Mouse (Mus musculus) heart, embryonic 15.5 days (tissue): ENCODE results near the gene Gm48551. TPM values are rescaled to one million over a fixed set of nuclear protein-coding genes. Genes with fewer than 3 reads are reported as not detected.

Experiments
- ATAC-seq: fragments of 200-750 bp; cut with Nextera tagmentation; replicated peaks from 2 replicates; pipeline ENCODE4 v1.8.0; 2017; ENCODE audit warnings: low read depth, moderate TSS enrichment; ENCODE audit not compliant: insufficient number of reproducible peaks, insufficient read depth, low FRiP score
- H3K27ac ChIP-seq: fragments of 300-500 bp; sonication (generic); 2 replicates; pipeline ENCODE4 v1.5.1; 2015; ENCODE audit warnings: mild to moderate bottlenecking, inconsistent platforms
- H3K27me3 ChIP-seq: fragments of 300-500 bp; sonication (generic); 2 replicates; pipeline ENCODE4 v1.6.1; 2015; ENCODE audit warnings: inconsistent platforms
- H3K36me3 ChIP-seq: fragments of 300-500 bp; sonication (generic); 2 replicates; pipeline ENCODE4 v1.6.1; 2015; ENCODE audit warnings: mild to moderate bottlenecking, inconsistent platforms
- H3K4me1 ChIP-seq: fragments of 300-500 bp; sonication (generic); replicated peaks from 2 replicates; pipeline ENCODE4 v1.6.1; 2015; ENCODE audit warnings: inconsistent platforms
- H3K4me2 ChIP-seq: fragments of 300-500 bp; sonication (generic); 2 replicates; pipeline ENCODE4 v1.6.1; 2015; ENCODE audit warnings: inconsistent platforms, mild to moderate bottlenecking, moderate library complexity
- H3K4me3 ChIP-seq: fragments of 300-500 bp; sonication (generic); 2 replicates; pipeline ENCODE4 v1.5.1; 2015; ENCODE audit warnings: mild to moderate bottlenecking, inconsistent platforms
- H3K9ac ChIP-seq: fragments of 300-500 bp; sonication (generic); 2 replicates; pipeline ENCODE4 v1.6.1; 2015; ENCODE audit warnings: mild to moderate bottlenecking, inconsistent platforms
- H3K9me3 ChIP-seq: fragments of 300-500 bp; sonication (generic); replicated peaks from 2 replicates; pipeline ENCODE4 v1.6.1; 2016; ENCODE audit warnings: inconsistent platforms
- WGBS: fragments of 180-500 bp; shearing (Covaris S2); methylation state at CpG from one replicate; pipeline ENCODE4 v1.1.7; 2015; ENCODE audit warnings: mixed read lengths; 5-methylcytosine and 5-hydroxymethylcytosine counted together
- polyA plus RNA-seq: library from polyadenylated mRNA; unstranded; fragments of >200 nt; fragmentation: Nextera tagmentation; extraction: Ambion mirVana; gene quantifications from 2 replicates; pipeline ENCODE4 v1.2.1, GENCODE M21; 2015

The Gm48551 gene
- polyA plus RNA-seq, 1 experiment from 2014 or later, result 2.2 TPM

DNA sequence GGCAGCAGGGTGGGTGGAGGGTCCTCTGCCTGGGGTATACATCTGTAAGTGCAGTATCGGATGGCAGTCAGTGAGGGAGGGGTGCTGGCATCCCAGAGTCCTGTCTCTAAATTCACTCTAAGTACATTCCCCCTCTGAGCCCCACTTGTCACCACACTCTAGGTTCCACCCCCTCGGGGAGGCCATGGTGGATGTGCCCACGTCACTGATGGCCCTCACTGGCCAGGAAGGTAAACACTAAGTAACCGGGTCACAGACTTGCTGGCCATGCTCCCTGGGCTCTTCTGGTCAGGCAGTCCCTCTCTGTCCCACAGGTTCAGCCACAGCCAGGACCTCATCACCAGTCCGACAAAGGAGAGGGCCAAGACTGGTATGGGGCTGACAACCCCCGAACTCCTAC lies 37.9 kb downstream of the Gm48551 start:
- WGBS, result 73% methylated on average over 6 of the region's 6 CpGs

DNA sequence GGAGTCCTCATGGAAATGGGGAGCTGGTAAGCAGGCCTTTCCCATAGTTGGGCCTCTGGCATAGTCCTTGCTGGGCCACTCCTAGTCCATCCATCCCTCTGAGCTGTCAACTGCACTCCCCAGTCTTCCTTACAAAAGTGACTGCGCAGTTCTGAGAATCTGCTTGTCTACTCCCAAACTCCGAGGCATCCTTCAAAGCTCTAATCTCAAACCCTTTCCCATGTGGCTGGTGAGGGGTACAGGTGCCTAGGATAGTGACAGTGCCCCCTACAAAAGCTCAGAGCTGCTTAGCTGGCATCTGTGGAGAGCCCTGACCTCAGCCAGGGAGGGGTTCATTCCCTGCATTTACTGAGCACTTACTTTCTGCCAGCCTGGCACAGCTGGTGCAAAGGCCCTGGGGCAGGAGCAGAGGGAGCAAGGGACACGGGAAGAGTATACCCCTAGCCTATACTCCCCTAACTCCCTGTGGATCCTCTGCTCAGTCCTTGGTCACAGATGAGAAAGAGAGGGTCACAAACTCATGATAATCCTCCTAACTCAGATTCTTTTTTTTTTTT lies 38.5 kb downstream of the Gm48551 start:
- H3K36me3 ChIP-seq, result peaks cover 7% of the 10 kb centered on the region; the same call in 1 of the 2 replicates

More for the DNA sequence above, 37.9 kb downstream of the Gm48551 start:
- Histone ChIP-seq H3K9me3 (no peaks in the 10 kb centered on the region), H3K4me2 (no peak overlapping the region), H3K4me1 (peaks cover 72% of the 10 kb centered on the region), H3K27me3 (no peaks in the 10 kb centered on the region), H3K4me3 (no peak overlapping the region), H3K27ac (no peak overlapping the region), H3K36me3 (peaks cover 7% of the 10 kb centered on the region; the same call in 1 of the 2 replicates), H3K9ac (no peak overlapping the region)
- no peak for ATAC-seq

DNA sequence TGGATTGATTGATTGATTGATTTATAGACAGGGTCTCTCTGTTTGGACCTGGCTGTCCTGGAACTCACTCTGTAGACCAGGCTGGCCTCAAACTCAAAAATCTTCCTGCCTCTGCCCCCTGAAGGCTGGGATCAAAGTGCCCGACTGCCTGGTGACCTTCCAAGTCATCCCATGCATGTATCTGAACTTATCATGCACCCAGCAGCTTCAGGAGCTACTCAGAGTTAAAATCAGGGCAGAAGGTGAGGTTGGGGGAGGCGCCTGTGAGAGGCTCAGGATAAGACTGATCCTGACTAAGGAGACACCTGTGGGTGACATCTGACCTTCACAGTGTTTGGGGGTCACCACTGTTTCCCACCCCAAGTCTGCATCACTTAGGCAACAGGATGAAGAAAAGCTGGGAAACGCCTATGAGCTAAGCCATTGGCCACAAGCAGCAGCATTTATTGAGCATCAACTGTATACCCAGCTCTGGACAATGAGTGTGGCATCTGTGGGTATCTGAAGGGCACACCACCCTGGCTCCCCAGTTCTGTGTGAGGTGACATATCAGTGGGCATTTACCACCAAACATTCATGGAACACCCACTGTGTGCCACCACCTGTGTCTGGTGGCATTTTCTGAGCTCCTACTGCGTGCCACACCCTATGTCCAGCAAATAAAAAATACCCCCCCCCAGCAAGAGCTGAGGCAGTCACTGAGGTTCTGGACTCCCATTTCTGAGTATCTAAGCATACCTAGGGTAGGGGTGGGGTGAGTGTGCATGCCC lies 39.4 kb downstream of the Gm48551 start:
- ATAC-seq, result no peak
- Histone ChIP-seq H3K4me1 (peaks cover 61% of the 10 kb centered on the region), H3K4me3 (peak overlapping the region; percentile 87; the same call in 1 of the 2 replicates), H3K9ac (peak overlapping the region; percentile 37; the same call in 1 of the 2 replicates), H3K4me2 (peak overlapping the region; percentile 93), H3K9me3 (no peaks in the 10 kb centered on the region), H3K36me3 (peaks cover 7% of the 10 kb centered on the region; the same call in 1 of the 2 replicates), H3K27me3 (no peaks in the 10 kb centered on the region), H3K27ac (peak overlapping the region; percentile 77)
- 63% methylated on average over 4 of the region's 4 CpGs for WGBS

More for the DNA sequence above, 38.5 kb downstream of the Gm48551 start:
- Histone ChIP-seq H3K9me3 (no peaks in the 10 kb centered on the region), H3K4me2 (no peak overlapping the region), H3K9ac (no peak overlapping the region), H3K4me3 (no peak overlapping the region), H3K27me3 (no peaks in the 10 kb centered on the region), H3K27ac (no peak overlapping the region), H3K4me1 (peaks cover 70% of the 10 kb centered on the region)
- no peak for ATAC-seq
- WGBS, result 79% methylated on average over 3 of the region's 3 CpGs

DNA sequence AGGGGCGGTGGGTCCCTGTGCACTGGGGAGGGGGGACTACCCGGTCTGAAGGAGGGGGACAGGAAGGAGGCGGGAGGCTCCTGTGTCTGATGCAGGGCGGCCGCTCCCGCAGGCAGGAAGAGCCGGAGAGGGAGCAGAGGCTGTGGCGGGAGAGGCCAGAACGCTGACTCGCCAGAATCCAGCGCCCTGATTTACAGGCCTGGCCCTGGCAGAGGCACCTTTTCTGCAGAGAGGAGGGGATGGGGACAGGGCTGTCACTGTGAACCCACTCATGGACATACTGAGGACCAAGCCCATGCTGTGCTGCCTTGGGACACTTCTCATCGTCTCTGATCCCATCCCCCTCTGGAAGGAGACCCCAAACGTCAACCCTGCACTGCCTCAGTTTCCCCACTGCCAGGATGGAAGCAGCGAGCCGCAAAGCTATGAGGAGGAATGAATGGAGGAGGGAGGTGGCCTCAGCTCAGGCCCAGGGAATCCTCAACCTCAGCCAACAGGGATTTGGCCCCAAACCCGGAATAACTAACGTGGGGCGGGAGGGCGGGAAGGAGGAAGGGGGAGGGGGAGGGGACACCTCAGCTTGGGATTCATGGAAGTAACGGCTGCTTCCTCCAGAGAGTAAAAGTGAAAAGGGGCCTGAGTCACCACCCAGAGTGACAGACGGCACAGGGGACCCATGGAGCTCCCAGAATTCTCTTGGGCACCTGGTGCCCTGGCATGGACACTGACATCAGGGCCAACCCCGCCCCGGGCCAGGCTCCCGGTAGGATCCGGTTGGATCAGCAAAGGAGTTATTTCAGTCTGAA lies 40.2 kb downstream of the Gm48551 start:
- WGBS, result 9% methylated on average over 25 of the region's 25 CpGs
- Histone ChIP-seq H3K36me3 (peaks cover 7% of the 10 kb centered on the region; the same call in 1 of the 2 replicates), H3K4me3 (peak overlapping the region; percentile 87), H3K27ac (peak overlapping the region; percentile 77), H3K4me1 (peaks cover 58% of the 10 kb centered on the region), H3K9me3 (no peaks in the 10 kb centered on the region), H3K4me2 (peak overlapping the region; percentile 93), H3K27me3 (no peaks in the 10 kb centered on the region), H3K9ac (peak overlapping the region; percentile 91)
- peak; percentile 18; the same call in 1 of the 2 replicates for ATAC-seq

DNA sequence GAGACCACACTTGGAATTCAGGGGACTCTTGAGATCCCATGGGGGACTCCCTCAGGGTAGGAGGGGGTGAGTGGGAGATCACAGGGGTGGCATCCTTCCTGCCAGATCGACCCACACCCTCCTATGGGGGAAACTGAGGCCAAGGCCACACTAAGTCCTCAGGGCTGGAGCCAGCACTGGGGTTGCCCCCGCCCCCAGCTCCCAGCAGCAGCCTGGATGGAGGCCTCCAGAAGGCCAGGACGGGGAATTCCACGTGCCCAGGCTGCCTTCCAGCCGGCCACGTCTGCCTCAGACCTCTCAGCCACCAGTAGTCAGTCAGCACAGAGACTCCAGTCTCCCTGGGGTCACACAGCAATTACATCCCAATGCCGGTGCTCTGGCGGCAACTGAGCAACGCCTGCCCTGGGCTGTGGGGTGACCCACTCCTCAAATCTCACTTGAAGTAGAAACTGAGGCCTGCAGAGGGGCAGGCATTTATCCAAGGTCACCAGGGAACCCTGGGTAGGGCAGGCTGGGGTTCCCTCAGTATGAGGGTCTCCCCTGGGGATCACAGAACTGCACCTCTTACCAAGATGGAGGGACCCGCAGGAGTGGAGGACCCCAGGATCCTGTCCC lies 41.1 kb downstream of the Gm48551 start:
- no peak for ATAC-seq
- peaks cover 4% of the 10 kb centered on the region; the same call in 1 of the 2 replicates for H3K36me3 ChIP-seq
- peak overlapping the region; percentile 77 for H3K27ac ChIP-seq
- H3K4me1 ChIP-seq, result peaks cover 58% of the 10 kb centered on the region
- no peaks in the 10 kb centered on the region for H3K9me3 ChIP-seq
- H3K9ac ChIP-seq, result peak overlapping the region; percentile 91
- 27% methylated on average over 10 of the region's 10 CpGs for WGBS
- H3K27me3 ChIP-seq, result no peaks in the 10 kb centered on the region
- H3K4me3 ChIP-seq, result peak overlapping the region; percentile 87
- peak overlapping the region; percentile 93 for H3K4me2 ChIP-seq

DNA sequence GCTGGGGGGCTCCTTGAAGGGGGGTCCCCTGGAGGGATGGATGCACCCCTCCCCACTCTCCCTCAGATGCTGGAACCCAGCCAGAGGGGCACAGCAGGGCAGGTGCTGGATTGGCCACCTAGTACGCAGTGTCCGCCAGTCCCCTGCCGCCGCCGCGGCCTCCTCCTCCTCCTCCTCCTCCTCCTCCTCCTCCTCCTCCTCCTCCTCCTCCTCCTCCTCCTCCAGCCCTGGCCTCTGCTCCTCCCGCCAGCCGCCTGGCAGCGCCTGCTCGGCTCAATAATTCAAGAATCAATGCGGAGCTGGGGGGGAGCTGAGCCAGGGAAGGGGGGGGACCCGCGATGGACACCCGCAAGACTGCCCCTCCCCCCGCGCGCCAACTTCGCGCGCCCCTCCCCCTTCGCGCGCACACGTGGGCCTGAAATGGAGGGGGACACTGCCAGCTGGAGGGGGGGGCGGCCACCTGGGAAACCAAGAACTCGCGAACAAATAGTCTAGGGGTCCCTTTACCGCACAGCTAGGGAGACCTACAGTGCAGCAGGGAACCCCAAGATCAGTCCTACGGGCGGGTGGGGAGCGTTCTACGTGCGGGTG lies 41.9 kb downstream of the Gm48551 start:
- 3% methylated on average over 22 of the region's 33 CpGs for WGBS
- H3K27ac ChIP-seq, result peak overlapping the region; percentile 77
- ATAC-seq, result no peak

DNA sequence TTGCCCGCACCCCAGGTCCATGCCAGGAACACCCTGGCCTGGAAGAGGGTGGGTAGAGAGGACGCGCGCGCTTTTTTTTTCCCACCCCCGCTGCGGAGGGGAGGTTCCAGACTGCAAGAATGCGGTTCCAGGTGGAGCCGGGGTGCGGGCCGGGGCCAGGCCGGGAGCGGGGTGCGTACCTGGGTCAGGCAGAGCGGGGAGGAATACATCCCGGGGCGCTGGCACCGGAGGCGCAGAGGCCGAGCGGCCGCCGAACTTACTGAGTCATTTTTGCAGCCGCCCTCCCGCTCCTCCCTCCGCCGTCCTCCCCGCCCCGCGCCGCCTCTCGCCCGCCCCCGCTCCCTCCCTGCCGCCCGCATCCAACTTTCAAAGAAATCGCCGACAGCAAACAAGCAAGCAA lies 42.6 kb downstream of the Gm48551 start:
- H3K4me1 ChIP-seq, result peaks cover 61% of the 10 kb centered on the region
- 0% methylated on average over 27 of the region's 38 CpGs for WGBS
- peak overlapping the region; percentile 77 for H3K27ac ChIP-seq
- peak overlapping the region; percentile 91 for H3K9ac ChIP-seq
- H3K27me3 ChIP-seq, result no peaks in the 10 kb centered on the region
- H3K9me3 ChIP-seq, result no peaks in the 10 kb centered on the region
- H3K36me3 ChIP-seq, result no peaks in the 10 kb centered on the region
- H3K4me3 ChIP-seq, result peak overlapping the region; percentile 87
- peak overlapping the region; percentile 93 for H3K4me2 ChIP-seq
- ATAC-seq, result no peak

More for the DNA sequence above, 41.9 kb downstream of the Gm48551 start:
- Histone ChIP-seq H3K36me3 (no peaks in the 10 kb centered on the region), H3K4me2 (peak overlapping the region; percentile 93), H3K9me3 (no peaks in the 10 kb centered on the region), H3K9ac (peak overlapping the region; percentile 91), H3K4me3 (peak overlapping the region; percentile 87), H3K4me1 (peaks cover 61% of the 10 kb centered on the region), H3K27me3 (no peaks in the 10 kb centered on the region)

DNA sequence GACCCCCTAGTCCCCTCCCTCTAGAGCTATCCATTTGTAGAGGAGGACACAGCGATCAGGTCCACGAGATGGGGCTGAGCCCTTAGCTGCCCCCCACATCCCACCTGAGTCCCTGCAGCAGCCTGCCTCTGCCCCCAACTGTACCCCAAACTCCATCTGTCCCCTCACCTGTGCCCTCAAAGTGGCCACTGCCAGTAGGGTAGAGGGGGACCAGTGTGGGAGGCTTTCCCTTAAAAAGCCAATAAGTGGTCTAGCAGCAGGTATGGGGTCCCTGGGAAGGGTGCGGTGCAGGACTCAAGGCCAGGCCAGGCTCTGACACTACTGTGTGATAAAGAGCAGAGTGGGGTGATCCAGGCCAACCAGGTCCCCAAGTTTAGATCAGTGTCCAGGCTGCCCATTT lies 43.1 kb downstream of the Gm48551 start:
- Histone ChIP-seq H3K4me3 (peak overlapping the region; percentile 87), H3K9ac (peak overlapping the region; percentile 91; the same call in 1 of the 2 replicates), H3K9me3 (no peaks in the 10 kb centered on the region), H3K4me2 (peak overlapping the region; percentile 93), H3K4me1 (peaks cover 58% of the 10 kb centered on the region), H3K27me3 (no peaks in the 10 kb centered on the region), H3K27ac (peak overlapping the region; percentile 77; the same call in 1 of the 2 replicates), H3K36me3 (no peaks in the 10 kb centered on the region)
- ATAC-seq, result no peak
- 26% methylated on average over 3 of the region's 3 CpGs for whole genome bisulfite sequencing

DNA sequence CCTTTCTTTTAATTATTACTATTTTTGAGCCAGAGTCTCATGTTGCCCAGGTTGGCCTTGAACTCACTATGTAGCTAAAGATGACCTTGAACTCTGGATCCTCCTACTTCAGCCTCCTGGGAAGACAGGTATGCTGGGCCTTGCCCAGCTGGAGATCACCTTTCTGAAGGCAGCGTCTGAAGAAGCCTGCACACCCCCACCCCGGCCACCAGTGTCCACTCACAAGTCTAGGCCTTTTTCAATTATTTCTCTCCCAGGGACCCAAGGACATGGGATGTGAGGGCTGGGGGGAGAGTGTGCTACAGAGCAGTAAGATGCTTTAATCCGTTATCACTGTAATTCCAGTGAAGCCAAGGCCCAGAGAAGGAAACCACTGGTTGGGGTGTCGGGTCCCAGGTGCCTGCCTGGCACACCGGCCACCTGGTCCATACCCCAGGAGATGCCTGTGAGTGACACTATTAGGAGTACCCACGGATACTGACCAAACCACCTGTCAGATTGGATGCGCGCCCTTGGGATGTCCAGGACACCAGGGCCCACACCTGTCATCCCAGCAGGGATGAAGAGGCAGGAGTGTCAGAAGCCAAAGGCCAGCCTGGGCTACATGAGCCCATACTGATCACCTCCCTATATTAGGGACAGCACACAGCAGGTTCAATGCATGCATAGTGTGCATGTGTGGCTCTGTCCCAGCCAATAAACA lies 43.7 kb downstream of the Gm48551 start:
- H3K4me3 ChIP-seq, result no peak overlapping the region
- H3K27ac ChIP-seq, result no peak overlapping the region; the same call in 1 of the 2 replicates
- 86% methylated on average over 8 of the region's 8 CpGs for whole genome bisulfite sequencing
- no peaks in the 10 kb centered on the region for H3K27me3 ChIP-seq
- H3K9ac ChIP-seq, result no peak overlapping the region
- no peak overlapping the region for H3K4me2 ChIP-seq
- no peak for ATAC-seq
- H3K36me3 ChIP-seq, result no peaks in the 10 kb centered on the region
- peaks cover 58% of the 10 kb centered on the region for H3K4me1 ChIP-seq
- no peaks in the 10 kb centered on the region for H3K9me3 ChIP-seq

DNA sequence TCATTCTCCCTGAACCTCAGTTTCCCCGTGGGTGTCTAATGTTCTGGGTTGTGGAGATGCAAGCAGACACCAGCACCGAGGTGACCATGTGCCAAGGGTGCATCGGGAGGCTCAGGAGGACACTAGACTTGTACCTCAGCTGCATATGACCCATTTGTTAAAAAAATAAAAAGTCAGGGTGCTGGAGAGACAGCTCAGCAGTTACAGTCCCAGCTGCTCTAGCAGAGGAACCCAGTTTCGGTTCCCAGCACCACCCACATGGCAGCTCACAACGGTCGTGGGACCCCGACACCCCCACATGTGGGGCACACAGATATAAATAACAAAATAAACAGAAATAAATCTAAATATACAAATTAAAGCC lies 44.2 kb downstream of the Gm48551 start:
- Histone ChIP-seq H3K36me3 (no peaks in the 10 kb centered on the region), H3K27me3 (no peaks in the 10 kb centered on the region), H3K9me3 (no peaks in the 10 kb centered on the region), H3K9ac (no peak overlapping the region), H3K4me2 (no peak overlapping the region), H3K4me3 (no peak overlapping the region), H3K27ac (no peak overlapping the region), H3K4me1 (peaks cover 62% of the 10 kb centered on the region)
- WGBS, result 85% methylated on average over 7 of the region's 7 CpGs
- ATAC-seq, result no peak
